Mouse (Mus musculus): ENCODE data around the gene Vmn1r221.
"Not testable (repeated sequence)": the region's sequence is repeated elsewhere in the genome, so short reads cannot be mapped to it uniquely, and the experiment has no call there.

The Vmn1r221 gene

GRCm38 (mm10) chr13:23213827-23214226, at the start of gene Vmn1r221:
Gene Vmn1r221, plus strand, starts transcription at chr13:23214127.
- not testable (repeated sequence) for DNase-seq (ENCODE audit: low read depth, low spot score)

GRCm38 (mm10) chr13:23166471-23166870, 47.5 kb upstream of the Vmn1r221 start:
- not testable (repeated sequence) for DNase-seq (ENCODE audit: low read depth, low spot score)

GRCm38 (mm10) chr13:23187875-23188274, 26.1 kb upstream of the Vmn1r221 start, which contains the start of gene Vmn1r220:
Gene Vmn1r220, minus strand, starts transcription at chr13:23187975.
- no peak for DNase-seq (ENCODE audit: low read depth, low spot score)

- DNase-seq (ENCODE audit: low read depth, low spot score) = not testable (repeated sequence)
Observed at GRCm38 (mm10) chr13:23203885-23204284, 10.0 kb upstream of the Vmn1r221 start.

GRCm38 (mm10) chr13:23235847-23236246, 21.9 kb downstream of the Vmn1r221 start, which contains the start of gene Vmn1r222:
Gene Vmn1r222, minus strand, starts transcription at chr13:23235947.
- not testable (repeated sequence) for DNase-seq (ENCODE audit: low read depth, low spot score)

- DNase-seq (ENCODE audit: low read depth, low spot score) = not testable (repeated sequence)
Observed at GRCm38 (mm10) chr13:23246834-23247233, 32.9 kb downstream of the Vmn1r221 start, which contains the start of gene Vmn1r223. Gene Vmn1r223, plus strand, starts transcription at chr13:23247134.

- DNase-seq (ENCODE audit: low read depth, low spot score) = no peak
Observed at GRCm38 (mm10) chr13:23258546-23259048, 44.7 kb downstream of the Vmn1r221 start.

- DNase-seq (ENCODE audit: low read depth, low spot score) = not testable (repeated sequence)
Observed at GRCm38 (mm10) chr13:23268606-23269005, 54.7 kb downstream of the Vmn1r221 start.

GRCm38 (mm10) chr13:23269127-23269526, 55.2 kb downstream of the Vmn1r221 start:
- DNase-seq (ENCODE audit: low read depth, low spot score) = not testable (repeated sequence)

- no peak for DNase-seq (ENCODE audit: low read depth, low spot score)
Observed at GRCm38 (mm10) chr13:23269681-23270080, 55.8 kb downstream of the Vmn1r221 start.

GRCm38 (mm10) chr13:23270321-23271101, 56.6 kb downstream of the Vmn1r221 start:
- DNase-seq (ENCODE audit: low read depth, low spot score) = peak; percentile 44

All from embryo, embryonic 11.5 days (tissue).